Mouse (Mus musculus) kidney, adult 2 months (tissue): ENCODE results near the gene Prr5l. TPM values are rescaled to one million over a fixed set of nuclear protein-coding genes. Genes with fewer than 3 reads are reported as not detected.

Experiments used
- DNase-seq: peaks from one replicate; pipeline ENCODE4 v3.0.0; 2021
- H3K27ac ChIP-seq: fragments of 200-500 bp; 2 replicates; pipeline ENCODE4 v1.5.1; 2012; ENCODE audit warnings: low read depth, low read length, control low read depth, inconsistent platforms; ENCODE audit not compliant: insufficient read depth
- H3K27me3 ChIP-seq: fragments of 200-500 bp; replicated peaks from 2 replicates; pipeline ENCODE4 v1.6.1; 2012; ENCODE audit warnings: mild to moderate bottlenecking, moderate library complexity, low read length, inconsistent platforms; ENCODE audit not compliant: control insufficient read depth, insufficient read depth
- H3K36me3 ChIP-seq: fragments of 200-500 bp; 2 replicates; pipeline ENCODE4 v1.6.1; 2012; ENCODE audit warnings: mild to moderate bottlenecking, moderate library complexity, low read length, inconsistent platforms; ENCODE audit not compliant: control insufficient read depth, insufficient read depth
- H3K4me1 ChIP-seq: fragments of 200-500 bp; 2 replicates; pipeline ENCODE4 v1.6.1; 2011; ENCODE audit warnings: low read length; ENCODE audit not compliant: control insufficient read depth, insufficient read depth
- H3K4me3 ChIP-seq: fragments of 200-500 bp; 2 replicates; pipeline ENCODE4 v1.5.1; 2011; ENCODE audit warnings: mild to moderate bottlenecking, low read depth, low read length, control low read depth; ENCODE audit not compliant: insufficient read depth
- CTCF ChIP-seq: fragments of 200-500 bp; conservative IDR thresholded peaks from 2 replicates; pipeline ENCODE4 v1.5.1; 2011; ENCODE audit warnings: low read depth, mild to moderate bottlenecking, control low read depth, low read length, moderate library complexity, mixed read lengths; ENCODE audit not compliant: insufficient read depth, insufficient read length
- POLR2A ChIP-seq: fragments of 200-500 bp; IDR thresholded peaks from one replicate; pipeline ENCODE4 v1.6.1; 2011; ENCODE audit warnings: low read depth, low read length, control low read depth
- WGBS: fragments of 180-500 bp; shearing (Covaris S2); methylation state at CpG from one replicate; pipeline ENCODE4 v1.1.7; 2018; 5-methylcytosine and 5-hydroxymethylcytosine counted together
- polyA plus RNA-seq: library from polyadenylated mRNA; depleted of rRNA; stranded (reverse); fragments of >200 nt; gene quantifications from 2 replicates; pipeline ENCODE4 v1.2.3, GENCODE M21; 2012

The Prr5l gene
- polyA plus RNA-seq, 1 experiment, result 7.5 TPM

DNA sequence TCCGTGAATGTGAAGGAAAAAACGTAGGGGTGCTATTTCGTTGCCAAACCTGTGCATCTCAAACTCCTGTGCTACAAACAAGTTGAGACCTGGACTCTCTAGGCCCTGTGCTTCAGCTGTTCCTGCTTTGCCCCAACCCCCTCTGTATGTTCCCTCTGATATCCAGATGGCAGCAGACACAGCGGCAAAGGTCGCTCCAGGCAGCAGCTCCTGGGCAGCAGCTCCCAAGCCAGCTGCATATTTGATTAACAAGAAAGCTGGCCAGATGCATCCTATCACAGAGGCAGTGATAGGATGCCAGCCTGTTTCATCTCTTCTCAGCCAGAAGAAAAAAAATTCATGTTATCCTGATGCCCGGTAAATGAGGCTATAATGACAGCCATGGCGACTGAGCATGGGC is 35.7 kb upstream of the Prr5l start:
- WGBS, result 81% methylated on average over 7 of the region's 7 CpGs
- H3K27me3 ChIP-seq, result no peaks in the 10 kb centered on the region

DNA sequence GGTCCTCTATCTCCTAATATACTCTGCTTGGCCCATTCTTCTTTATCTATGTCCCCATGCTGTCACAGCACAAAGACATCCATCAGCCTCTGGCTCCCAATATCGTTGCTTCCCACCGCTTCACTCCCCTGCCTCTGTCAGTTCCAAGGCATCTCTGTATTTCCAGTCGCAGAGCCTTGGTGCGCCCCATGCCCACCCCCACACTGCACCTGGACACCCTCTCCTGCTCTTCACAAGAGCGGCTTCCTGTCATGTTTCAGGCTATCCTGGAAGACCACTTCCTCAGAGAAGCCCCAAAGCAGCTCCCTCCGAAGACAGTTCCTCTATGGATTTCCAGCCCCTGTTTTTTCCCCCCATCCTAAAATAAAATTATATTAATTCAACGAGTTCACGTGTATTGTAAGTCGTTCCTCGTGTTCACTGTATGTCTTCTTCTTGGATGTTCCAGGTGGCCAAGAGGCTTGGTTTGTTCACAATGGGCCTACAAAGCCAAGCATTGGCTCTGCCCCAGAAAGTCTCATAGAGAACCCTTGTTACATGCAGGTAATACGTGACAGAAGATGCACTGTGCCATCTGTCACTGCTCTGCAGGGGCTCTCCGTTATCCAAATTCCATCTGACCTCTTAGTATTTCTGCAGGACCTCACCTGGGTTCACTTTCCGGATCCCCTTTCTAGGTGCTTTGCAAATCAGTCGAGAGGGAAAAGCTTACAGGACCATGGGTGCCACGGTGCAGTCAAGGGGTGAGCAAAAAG is 26.7 kb upstream of the Prr5l start:
- Histone ChIP-seq H3K27ac (no peak overlapping the region), H3K27me3 (no peaks in the 10 kb centered on the region), H3K4me3 (no peak overlapping the region), H3K36me3 (no peaks in the 10 kb centered on the region), H3K4me1 (no peaks in the 10 kb centered on the region; the same call in 1 of the 2 replicates)
- no peak for TF ChIP-seq CTCF
- no peak for TF ChIP-seq POLR2A
- 93% methylated on average over 15 of the region's 15 CpGs for WGBS
- no peak for DNase-seq

More for the DNA sequence above, 35.7 kb upstream of the Prr5l start:
- TF ChIP-seq POLR2A (no peak), CTCF (no peak; the same call in 1 of the 2 replicates)
- Histone ChIP-seq H3K27ac (no peak overlapping the region), H3K4me3 (no peak overlapping the region), H3K4me1 (peaks cover 7% of the 10 kb centered on the region; the same call in 1 of the 2 replicates), H3K36me3 (no peaks in the 10 kb centered on the region)
- DNase-seq, result no peak

DNA sequence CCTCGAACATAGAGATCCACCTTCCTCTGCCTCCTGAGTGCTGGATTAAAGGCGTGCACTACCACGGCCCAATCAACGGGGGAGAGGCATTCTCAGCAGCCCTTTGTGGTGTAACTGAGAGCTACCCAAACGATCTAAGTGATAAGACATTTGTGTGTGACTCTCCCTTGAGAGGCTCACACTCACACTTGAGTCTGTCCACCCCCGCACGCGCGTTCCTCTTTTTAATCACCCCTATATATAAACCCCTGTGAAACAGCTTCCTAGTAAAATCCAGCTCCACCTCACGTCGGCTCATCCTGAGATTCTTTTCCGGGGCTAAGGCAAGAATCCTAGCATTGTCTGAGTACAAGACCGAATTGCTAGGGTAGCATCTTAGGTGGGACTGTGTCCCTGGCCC is 25.9 kb upstream of the Prr5l start:
- Histone ChIP-seq H3K4me3 (no peak overlapping the region), H3K36me3 (no peaks in the 10 kb centered on the region), H3K27me3 (no peaks in the 10 kb centered on the region), H3K4me1 (no peaks in the 10 kb centered on the region; the same call in 1 of the 2 replicates), H3K27ac (no peak overlapping the region)
- no peak for DNase-seq
- WGBS, result 85% methylated on average over 13 of the region's 13 CpGs
- TF ChIP-seq CTCF, result no peak
- TF ChIP-seq POLR2A, result no peak

DNA sequence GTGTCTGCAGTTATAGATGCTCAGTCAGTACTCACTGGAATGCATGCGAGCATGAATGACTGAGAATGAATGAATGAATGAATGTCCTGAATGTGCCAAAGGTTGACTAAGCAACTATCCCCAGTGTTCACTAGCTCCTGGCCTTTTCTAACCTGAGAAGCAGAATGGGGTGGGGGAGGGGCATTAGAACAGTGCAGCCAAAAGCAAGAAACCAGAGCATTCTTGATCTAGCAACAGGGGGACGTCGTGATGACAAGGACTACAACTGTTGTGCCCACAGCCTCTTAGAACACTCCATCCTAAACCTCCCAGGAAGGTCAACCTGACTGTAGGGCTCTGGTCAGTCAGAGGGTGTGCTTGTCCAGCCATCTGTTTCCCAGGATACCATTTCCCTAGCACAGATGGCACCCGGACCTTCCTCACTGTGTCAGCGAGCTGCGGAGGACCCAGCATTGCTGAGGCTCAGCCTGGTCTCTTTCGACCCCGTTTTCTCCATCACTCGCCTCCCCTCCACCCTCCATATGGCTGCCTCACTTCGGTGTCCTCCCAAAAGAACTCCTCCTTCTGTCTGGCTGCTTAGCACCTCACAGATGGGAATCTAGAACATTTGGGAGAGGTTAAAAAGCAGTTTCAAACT is 24.7 kb upstream of the Prr5l start:
- no peaks in the 10 kb centered on the region; the same call in 1 of the 2 replicates for H3K4me1 ChIP-seq
- no peak overlapping the region for H3K27ac ChIP-seq
- 72% methylated on average over 10 of the region's 10 CpGs for WGBS
- no peak for TF ChIP-seq POLR2A
- no peaks in the 10 kb centered on the region for H3K36me3 ChIP-seq
- no peaks in the 10 kb centered on the region for H3K27me3 ChIP-seq
- DNase-seq, result no peak
- H3K4me3 ChIP-seq, result no peak overlapping the region

DNA sequence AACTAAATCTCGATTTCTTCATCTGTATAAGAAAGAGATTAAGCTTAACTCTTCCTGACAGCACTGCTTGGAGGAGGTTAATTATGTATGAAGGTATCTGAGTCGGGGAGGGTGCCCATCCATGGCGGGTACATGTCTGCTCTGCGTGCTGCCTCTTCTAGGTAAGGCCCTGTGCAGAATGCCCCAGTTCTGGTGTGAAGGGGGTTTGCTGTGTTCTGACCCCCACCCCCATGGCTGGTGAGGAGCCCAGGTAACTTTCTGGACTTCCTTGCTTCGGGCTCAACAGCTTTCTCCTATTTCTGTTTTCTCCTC is 23.5 kb upstream of the Prr5l start:
- TF ChIP-seq POLR2A (no peak), CTCF (no peak)
- H3K27me3 ChIP-seq, result no peaks in the 10 kb centered on the region
- WGBS, result 39% methylated on average over 5 of the region's 5 CpGs
- no peaks in the 10 kb centered on the region; the same call in 1 of the 2 replicates for H3K4me1 ChIP-seq
- no peak overlapping the region for H3K27ac ChIP-seq
- DNase-seq, result no peak
- no peaks in the 10 kb centered on the region for H3K36me3 ChIP-seq
- no peak overlapping the region for H3K4me3 ChIP-seq

DNA sequence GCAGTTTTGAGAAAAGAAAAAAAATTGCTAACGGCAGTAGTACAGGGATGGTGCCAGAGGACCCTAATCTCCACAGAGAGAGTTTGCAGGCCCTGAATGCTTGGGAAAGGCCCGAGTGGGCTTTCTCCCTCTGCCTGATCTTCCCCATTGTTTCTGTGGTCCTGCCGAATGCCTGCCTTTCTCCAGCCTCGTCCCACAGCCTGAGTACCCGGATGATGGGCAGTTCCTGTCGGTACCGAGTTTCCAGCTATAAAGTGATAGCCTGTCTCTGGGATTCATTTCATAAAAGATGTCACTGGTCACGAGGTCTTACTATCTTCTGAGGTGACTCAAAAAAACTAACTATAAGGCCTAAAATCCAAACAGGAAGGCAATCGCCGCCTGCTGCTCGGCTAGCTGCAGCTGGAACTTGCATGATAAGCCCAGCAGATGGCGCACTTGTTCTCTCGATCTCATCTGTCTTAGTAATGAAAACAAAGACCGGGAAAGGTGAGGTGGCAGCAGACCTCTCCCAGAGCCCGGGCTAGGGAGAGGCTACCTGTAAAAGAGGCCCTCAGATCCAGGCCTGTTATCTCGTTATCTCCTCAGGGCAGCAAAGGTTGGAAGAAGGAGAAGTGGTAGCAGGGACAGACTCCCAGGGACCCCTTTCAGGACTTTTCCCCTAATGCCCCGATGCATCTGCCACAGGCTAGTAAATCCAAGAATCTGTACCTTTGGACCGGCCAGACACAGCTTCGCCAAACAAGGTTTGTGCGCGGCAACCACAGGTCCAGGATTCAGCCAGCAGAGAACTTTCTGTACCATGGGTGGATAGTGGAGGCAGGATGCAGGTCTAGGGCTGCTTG is 22.9 kb upstream of the Prr5l start:
- Histone ChIP-seq H3K27me3 (no peaks in the 10 kb centered on the region), H3K4me3 (peak overlapping the region; percentile 14; the same call in 1 of the 2 replicates), H3K36me3 (no peaks in the 10 kb centered on the region), H3K4me1 (no peaks in the 10 kb centered on the region; the same call in 1 of the 2 replicates), H3K27ac (no peak overlapping the region; the same call in 1 of the 2 replicates)
- WGBS, result 24% methylated on average over 21 of the region's 21 CpGs
- peak; percentile 93 for TF ChIP-seq CTCF
- TF ChIP-seq POLR2A, result no peak
- DNase-seq, result peak; percentile 89

DNA sequence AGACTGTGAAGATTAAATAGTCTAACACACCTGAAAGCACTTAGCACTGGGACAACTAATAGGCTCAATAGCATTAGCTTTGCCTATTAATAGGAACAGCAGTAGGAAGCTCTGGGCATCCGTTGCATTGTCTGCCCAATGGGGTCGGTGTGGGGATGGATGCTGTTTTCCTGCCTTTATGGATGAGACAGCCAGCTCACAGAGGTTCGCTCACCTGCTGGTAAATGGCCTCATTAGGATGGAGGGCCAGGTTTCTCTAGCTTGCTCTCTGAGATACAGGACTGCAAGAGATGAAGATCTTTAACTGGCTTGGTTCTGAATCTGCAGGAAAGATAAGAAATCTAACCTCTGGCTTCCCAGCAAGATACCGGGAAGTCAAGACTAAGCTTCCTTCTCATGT is 19.4 kb upstream of the Prr5l start:
- H3K36me3 ChIP-seq, result no peaks in the 10 kb centered on the region
- no peaks in the 10 kb centered on the region; the same call in 1 of the 2 replicates for H3K4me1 ChIP-seq
- H3K27ac ChIP-seq, result no peak overlapping the region
- no peak overlapping the region for H3K4me3 ChIP-seq
- TF ChIP-seq CTCF (no peak), POLR2A (no peak)
- 76% methylated on average over 4 of the region's 4 CpGs for WGBS
- H3K27me3 ChIP-seq, result no peaks in the 10 kb centered on the region
- DNase-seq, result no peak
